Mouse (Mus musculus) lung, postnatal 0 days (tissue): ENCODE data around the gene Dlgap5.

Source experiments
- CTCF ChIP-seq: IDR thresholded peaks from 2 replicates; pipeline ENCODE4 v1.5.1; 2016; ENCODE audit warnings: antibody characterized with exemption, mild to moderate bottlenecking
- EP300 ChIP-seq: IDR thresholded peaks from 2 replicates; pipeline ENCODE4 v1.6.1; 2016; ENCODE audit warnings: antibody characterized with exemption, mild to moderate bottlenecking, control low read depth

- TF ChIP-seq CTCF (no peak), EP300 (no peak)
These were observed 3.4 kb upstream of the Dlgap5 start for GRCm38 (mm10) chr14:47421606-47422005.
